Mouse (Mus musculus) pancreas, adult 10 weeks (tissue): ENCODE results near the gene Lmcd1. TPM values are rescaled to one million over a fixed set of nuclear protein-coding genes. Genes with fewer than 3 reads are reported as not detected.

ENCODE experiments used
- polyA plus RNA-seq: library from polyadenylated mRNA; stranded (reverse); fragments of 350-450 nt; fragmentation: Illumina TruSeq; extraction: RNeasy Lipid Tissue Mini Kit (QIAGEN cat#74804); gene quantifications from one replicate; pipeline ENCODE4 v1.2.3, GENCODE M21; 2015; ENCODE audit warnings: low read depth, low replicate concordance; ENCODE audit not compliant: insufficient read depth

Gene Lmcd1
- polyA plus RNA-seq = 9.7 TPM

DNA sequence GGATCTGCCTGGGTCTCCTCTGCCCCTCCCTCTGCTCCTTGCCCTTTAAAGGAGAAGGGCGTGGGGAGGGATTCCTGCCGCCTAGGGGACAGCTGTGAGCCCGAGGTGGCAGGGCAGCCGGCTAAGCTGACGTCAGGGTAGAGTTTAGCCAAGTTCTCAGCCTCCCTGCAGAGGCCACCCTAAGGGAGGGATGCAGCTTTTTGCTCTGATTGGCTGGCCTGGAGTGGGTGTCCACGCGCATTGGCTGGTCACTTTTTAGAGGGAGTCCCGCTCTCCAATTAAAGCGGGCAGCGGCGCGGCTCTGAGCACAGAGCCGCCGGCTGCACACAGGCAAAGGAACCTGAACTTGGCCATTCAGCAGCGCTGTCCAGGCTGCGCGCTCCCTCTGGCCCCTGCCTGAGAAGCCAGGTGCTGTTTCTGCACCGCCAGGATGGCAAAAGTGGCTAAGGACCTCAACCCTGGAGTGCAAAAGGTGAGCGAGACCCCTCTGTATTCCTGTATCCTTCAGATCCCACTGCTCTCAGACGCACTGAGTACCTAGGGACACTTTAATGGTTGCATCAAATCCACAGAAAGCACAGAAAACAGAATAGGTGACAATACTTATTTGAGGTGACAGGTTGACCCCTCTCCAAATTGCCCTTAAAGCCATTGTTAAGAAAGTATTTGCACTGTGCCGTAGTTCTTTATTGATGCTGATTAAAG lies at the start of gene Lmcd1:
Gene Lmcd1, plus strand, starts transcription at position 258 of the 705 bp plus-strand sequence.

Other genes with a start within 250 kb of the Lmcd1 start
- 4.5 TPM for gene Ssu2, start 114.3 kb downstream of the Lmcd1 start, polyA plus RNA-seq
- gene Cav3, start 185.7 kb downstream of the Lmcd1 start, polyA plus RNA-seq = not detected
- gene Oxtr, start 216.2 kb downstream of the Lmcd1 start, polyA plus RNA-seq = 1.0 TPM